Mouse (Mus musculus): Measurements from ENCODE around the gene Map4.

DNA sequence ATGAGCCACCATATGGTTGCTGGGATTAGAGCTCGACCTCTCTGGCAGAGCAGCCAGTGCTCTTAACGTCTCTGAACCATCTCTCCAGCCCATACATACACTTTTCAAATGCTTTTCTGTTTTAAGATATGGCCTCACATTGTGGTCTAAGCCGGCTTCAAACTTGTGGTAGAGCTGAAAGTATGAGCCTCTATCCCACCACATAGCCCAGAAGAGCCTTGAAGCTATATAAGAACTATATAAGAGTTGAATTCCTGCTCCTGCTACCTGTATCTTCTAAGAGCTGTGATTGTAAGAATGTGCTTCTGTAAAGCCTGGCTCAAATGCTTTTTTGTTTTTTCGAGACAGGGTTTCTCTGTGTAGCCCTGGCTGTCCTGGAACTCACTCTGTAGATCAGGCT is 18.5 kb downstream of the Map4 start:
- TF ChIP-seq CTCF (IDR thresholded peaks at IDR 0.05; ENCODE audit: borderline replicate concordance, insufficient read depth, low read length), result no peak
- no peak for TF ChIP-seq POLR2A (IDR thresholded peaks at IDR 0.05; ENCODE audit: low read depth, low read length)

Measured in embryonic fibroblast, embryonic 13.5 days (primary cell).